Mouse (Mus musculus): ENCODE data around the gene Armh3. TPM values are rescaled to one million over a fixed set of nuclear protein-coding genes. Genes with fewer than 3 reads are reported as not detected.
A peak's percentile ranks its signal among the peaks of the same experiment; 100 is the strongest.

Gene Armh3
- polyA plus RNA-seq, 1 experiment from 2014 or later = 19.9 TPM

- no peaks in the 10 kb centered on the region for H3K9me3 ChIP-seq
- no peak overlapping the region for H3K27ac ChIP-seq
- no peak overlapping the region for H3K9ac ChIP-seq (replicated peaks)
- no peak overlapping the region for H3K4me3 ChIP-seq (replicated peaks)
- no peak overlapping the region for H3K4me2 ChIP-seq
- peaks cover 3% of the 10 kb centered on the region; the same call in 1 of the 2 replicates for H3K4me1 ChIP-seq (replicated peaks)
- ATAC-seq (ENCODE audit: insufficient number of reproducible peaks, insufficient read depth, low FRiP score, low TSS enrichment, low read depth) = no peak
- H3K36me3 ChIP-seq = peaks cover 20% of the 10 kb centered on the region
- 92% methylated on average over 6 of the region's 6 CpGs for WGBS
- no peaks in the 10 kb centered on the region for H3K27me3 ChIP-seq
Measured at GRCm38 (mm10) chr19:45907416-45907815, 90.9 kb downstream of the Armh3 start.

- peaks cover 3% of the 10 kb centered on the region; the same call in 1 of the 2 replicates for H3K4me1 ChIP-seq (replicated peaks)
- no peak for ATAC-seq (ENCODE audit: insufficient number of reproducible peaks, insufficient read depth, low FRiP score, low TSS enrichment, low read depth)
Measured at GRCm38 (mm10) chr19:45903861-45904260, 94.4 kb downstream of the Armh3 start.

GRCm38 (mm10) chr19:45902390-45903035 is 95.8 kb downstream of the Armh3 start:
- Histone ChIP-seq H3K36me3 (peaks cover 26% of the 10 kb centered on the region), H3K27me3 (no peaks in the 10 kb centered on the region), H3K9me3 (no peaks in the 10 kb centered on the region), H3K9ac (replicated peaks) (no peak overlapping the region), H3K4me1 (replicated peaks) (peaks cover 3% of the 10 kb centered on the region; the same call in 1 of the 2 replicates), H3K4me3 (replicated peaks) (no peak overlapping the region), H3K4me2 (no peak overlapping the region), H3K27ac (no peak overlapping the region)
- ATAC-seq (ENCODE audit: insufficient number of reproducible peaks, insufficient read depth, low FRiP score, low TSS enrichment, low read depth) = no peak
- WGBS = 85% methylated on average over 8 of the region's 8 CpGs

More at GRCm38 (mm10) chr19:45903861-45904260, 94.4 kb downstream of the Armh3 start:
- Histone ChIP-seq H3K27ac (no peak overlapping the region), H3K4me2 (no peak overlapping the region), H3K9me3 (no peaks in the 10 kb centered on the region), H3K36me3 (peaks cover 28% of the 10 kb centered on the region), H3K4me3 (replicated peaks) (no peak overlapping the region), H3K9ac (replicated peaks) (no peak overlapping the region), H3K27me3 (no peaks in the 10 kb centered on the region)
- WGBS = 78% methylated on average over 3 of the region's 3 CpGs

GRCm38 (mm10) chr19:45900836-45901235 is 97.5 kb downstream of the Armh3 start:
- H3K4me2 ChIP-seq = no peak overlapping the region
- peaks cover 3% of the 10 kb centered on the region; the same call in 1 of the 2 replicates for H3K4me1 ChIP-seq (replicated peaks)
- H3K27ac ChIP-seq = no peak overlapping the region
- H3K9me3 ChIP-seq = no peaks in the 10 kb centered on the region
- ATAC-seq (ENCODE audit: insufficient number of reproducible peaks, insufficient read depth, low FRiP score, low TSS enrichment, low read depth) = no peak
- no peak overlapping the region for H3K4me3 ChIP-seq (replicated peaks)
- H3K36me3 ChIP-seq = peaks cover 19% of the 10 kb centered on the region; the same call in 1 of the 2 replicates
- 87% methylated on average over 5 of the region's 5 CpGs for WGBS
- H3K9ac ChIP-seq (replicated peaks) = no peak overlapping the region
- no peaks in the 10 kb centered on the region for H3K27me3 ChIP-seq

GRCm38 (mm10) chr19:45895726-45896125 is 102.6 kb downstream of the Armh3 start:
- no peak for ATAC-seq (ENCODE audit: insufficient number of reproducible peaks, insufficient read depth, low FRiP score, low TSS enrichment, low read depth)

GRCm38 (mm10) chr19:45882056-45882455 is 116.2 kb downstream of the Armh3 start:
- Histone ChIP-seq H3K36me3 (peaks cover 19% of the 10 kb centered on the region), H3K27me3 (no peaks in the 10 kb centered on the region), H3K9ac (replicated peaks) (no peak overlapping the region), H3K4me1 (replicated peaks) (no peaks in the 10 kb centered on the region), H3K9me3 (no peaks in the 10 kb centered on the region), H3K27ac (no peak overlapping the region), H3K4me3 (replicated peaks) (no peak overlapping the region), H3K4me2 (no peak overlapping the region)
- WGBS = 69% methylated on average over 3 of the region's 3 CpGs
- ATAC-seq (ENCODE audit: insufficient number of reproducible peaks, insufficient read depth, low FRiP score, low TSS enrichment, low read depth) = no peak

More at GRCm38 (mm10) chr19:45895726-45896125, 102.6 kb downstream of the Armh3 start:
- no peak overlapping the region for H3K27ac ChIP-seq
- H3K9ac ChIP-seq (replicated peaks) = no peak overlapping the region
- H3K27me3 ChIP-seq = no peaks in the 10 kb centered on the region
- H3K4me2 ChIP-seq = no peak overlapping the region
- peaks cover 25% of the 10 kb centered on the region; the same call in 1 of the 2 replicates for H3K36me3 ChIP-seq
- H3K4me3 ChIP-seq (replicated peaks) = no peak overlapping the region
- 90% methylated on average over 1 of the region's 1 CpGs for WGBS
- H3K4me1 ChIP-seq (replicated peaks) = no peaks in the 10 kb centered on the region
- H3K9me3 ChIP-seq = no peaks in the 10 kb centered on the region

- ATAC-seq (ENCODE audit: insufficient number of reproducible peaks, insufficient read depth, low FRiP score, low TSS enrichment, low read depth) = no peak
- Histone ChIP-seq H3K27me3 (no peaks in the 10 kb centered on the region), H3K4me2 (no peak overlapping the region), H3K27ac (no peak overlapping the region), H3K36me3 (no peaks in the 10 kb centered on the region), H3K9me3 (no peaks in the 10 kb centered on the region), H3K4me3 (replicated peaks) (no peak overlapping the region), H3K4me1 (replicated peaks) (peaks cover 3% of the 10 kb centered on the region), H3K9ac (replicated peaks) (no peak overlapping the region)
- 82% methylated on average over 1 of the region's 1 CpGs for WGBS
Measured at GRCm38 (mm10) chr19:45873320-45873719, 125.0 kb downstream of the Armh3 start.

- ATAC-seq (ENCODE audit: insufficient number of reproducible peaks, insufficient read depth, low FRiP score, low TSS enrichment, low read depth) = no peak
- Histone ChIP-seq H3K9me3 (no peaks in the 10 kb centered on the region), H3K4me3 (replicated peaks) (no peak overlapping the region), H3K4me2 (no peak overlapping the region), H3K27me3 (no peaks in the 10 kb centered on the region), H3K4me1 (replicated peaks) (0 out of 2 replicates have a peak, but pooled peaks cover 12% of the 10 kb centered on the region), H3K36me3 (no peaks in the 10 kb centered on the region), H3K27ac (0 out of 2 replicates have a peak overlapping the region, but pooled peaks have one; percentile 19), H3K9ac (replicated peaks) (no peak overlapping the region)
- WGBS = 59% methylated on average over 8 of the region's 8 CpGs
Measured at GRCm38 (mm10) chr19:45855284-45855920, 142.9 kb downstream of the Armh3 start.

GRCm38 (mm10) chr19:45854521-45854920 is 143.8 kb downstream of the Armh3 start:
- Histone ChIP-seq H3K4me1 (replicated peaks) (0 out of 2 replicates have a peak, but pooled peaks cover 12% of the 10 kb centered on the region), H3K36me3 (no peaks in the 10 kb centered on the region), H3K4me2 (no peak overlapping the region), H3K9ac (replicated peaks) (no peak overlapping the region), H3K27ac (no peak overlapping the region), H3K4me3 (replicated peaks) (no peak overlapping the region), H3K27me3 (no peaks in the 10 kb centered on the region), H3K9me3 (no peaks in the 10 kb centered on the region)
- no peak for ATAC-seq (ENCODE audit: insufficient number of reproducible peaks, insufficient read depth, low FRiP score, low TSS enrichment, low read depth)
- WGBS = 80% methylated on average over 7 of the region's 7 CpGs

GRCm38 (mm10) chr19:45847733-45848093 is 150.6 kb downstream of the Armh3 start:
- H3K27ac ChIP-seq = peak overlapping the region; percentile 59; the same call in 1 of the 2 replicates
- no peak overlapping the region for H3K4me3 ChIP-seq (replicated peaks)
- 73% methylated on average over 4 of the region's 4 CpGs for WGBS
- peaks cover 15% of the 10 kb centered on the region for H3K4me1 ChIP-seq (replicated peaks)
- H3K4me2 ChIP-seq = no peak overlapping the region
- H3K27me3 ChIP-seq = no peaks in the 10 kb centered on the region
- H3K36me3 ChIP-seq = no peaks in the 10 kb centered on the region
- no peaks in the 10 kb centered on the region for H3K9me3 ChIP-seq
- ATAC-seq (ENCODE audit: insufficient number of reproducible peaks, insufficient read depth, low FRiP score, low TSS enrichment, low read depth) = no peak
- H3K9ac ChIP-seq (replicated peaks) = no peak overlapping the region

GRCm38 (mm10) chr19:45847016-45847732 is 151.1 kb downstream of the Armh3 start:
- Histone ChIP-seq H3K4me1 (replicated peaks) (peaks cover 15% of the 10 kb centered on the region), H3K36me3 (no peaks in the 10 kb centered on the region), H3K27ac (no peak overlapping the region), H3K4me2 (no peak overlapping the region), H3K27me3 (no peaks in the 10 kb centered on the region), H3K9me3 (no peaks in the 10 kb centered on the region), H3K9ac (replicated peaks) (no peak overlapping the region), H3K4me3 (replicated peaks) (no peak overlapping the region)
- 64% methylated on average over 3 of the region's 3 CpGs for WGBS
- no peak for ATAC-seq (ENCODE audit: insufficient number of reproducible peaks, insufficient read depth, low FRiP score, low TSS enrichment, low read depth)
